20 mouse cellular contexts compared by ENCODE assay signal in genomic region chr6:29981797-29982196, GRCm38 (mm10).
DNase-seq lines count a peak whose midpoint lies in the region; ATAC-seq and TF ChIP-seq lines count a peak whose summit lies in the region.
"Had no signal": no experiment of that assay in that cellular context is flagged by ENCODE, and none has a peak within 500 bp of the region (broad histone marks: within the 10 kb centered on the region; RNA-seq: fewer than 3 reads in every experiment).

No protein-coding gene starts in this region.

- no peak overlapping the region for H3K9ac ChIP-seq in heart, embryonic 12.5 days
- no peak overlapping the region for H3K9ac ChIP-seq in liver, postnatal 0 days (replicated peaks)
- no peak overlapping the region for H3K9ac ChIP-seq in liver, embryonic 11.5 days (ENCODE audit: low read depth, low read length)
- no peak overlapping the region for H3K9ac ChIP-seq in hindbrain, postnatal 0 days (replicated peaks; ENCODE audit: low read length)
- H3K9ac ChIP-seq: embryonic facial prominence, embryonic 12.5 days; forebrain, embryonic 15.5 days; hindbrain, embryonic 15.5 days had no signal

- DNase-seq in heart, adult 11 months, result peak; percentile 11
- no peak for DNase-seq in liver, postnatal 0 days
- DNase-seq in liver, embryonic 11.5 days (ENCODE audit: low spot score), result no peak
- DNase-seq in 416B (ENCODE audit: low read depth), result peak; percentile 37
- DNase-seq in induced T-regulatory cell, adult 2 months (ENCODE audit: low read depth), result peak; percentile 34
- no peak for DNase-seq in hindbrain, postnatal 0 days (ENCODE audit: low spot score)
- DNase-seq: adrenal gland, adult 8-10 months; adrenal gland, postnatal 36 days; cerebellum, adult 2 months; cerebellum, postnatal 10 days; embryo, embryonic 11 days; gastrocnemius, postnatal 36 days; heart, adult 18-20 months; heart, postnatal 36 days had no signal

- H3K27ac ChIP-seq in heart, embryonic 12.5 days (ENCODE audit: poor library complexity, severe bottlenecking), result no peak overlapping the region
- no peak overlapping the region for H3K27ac ChIP-seq in liver, postnatal 0 days (ENCODE audit: low read depth)
- no peak overlapping the region for H3K27ac ChIP-seq in liver, embryonic 11.5 days (ENCODE audit: low read depth, low read length)
- no peak overlapping the region for H3K27ac ChIP-seq in hindbrain, postnatal 0 days
- H3K27ac ChIP-seq: embryonic facial prominence, embryonic 12.5 days; forebrain, embryonic 15.5 days; hindbrain, embryonic 15.5 days had no signal

- no peaks in the 10 kb centered on the region for H3K36me3 ChIP-seq in heart, embryonic 12.5 days
- H3K36me3 ChIP-seq in liver, postnatal 0 days (replicated peaks; ENCODE audit: insufficient read depth, low read length), result no peaks in the 10 kb centered on the region
- no peaks in the 10 kb centered on the region for H3K36me3 ChIP-seq in liver, embryonic 11.5 days (ENCODE audit: control insufficient read depth, insufficient read depth, low read length)
- no peaks in the 10 kb centered on the region for H3K36me3 ChIP-seq in hindbrain, postnatal 0 days (ENCODE audit: insufficient read depth, low read length)
- H3K36me3 ChIP-seq: embryonic facial prominence, embryonic 12.5 days; forebrain, embryonic 15.5 days; hindbrain, embryonic 15.5 days had no signal

- H3K9me3 ChIP-seq in heart, embryonic 12.5 days (replicated peaks), result no peaks in the 10 kb centered on the region
- no peaks in the 10 kb centered on the region for H3K9me3 ChIP-seq in liver, postnatal 0 days (ENCODE audit: low read length)
- no peaks in the 10 kb centered on the region for H3K9me3 ChIP-seq in liver, embryonic 11.5 days (ENCODE audit: control insufficient read depth, low read length)
- H3K9me3 ChIP-seq in hindbrain, postnatal 0 days (ENCODE audit: low read length), result no peaks in the 10 kb centered on the region
- H3K9me3 ChIP-seq: embryonic facial prominence, embryonic 12.5 days; forebrain, embryonic 15.5 days; hindbrain, embryonic 15.5 days had no signal

- 0 out of 2 replicates have a peak, but pooled peaks cover 4% of the 10 kb centered on the region for H3K27me3 ChIP-seq in heart, embryonic 12.5 days (replicated peaks)
- H3K27me3 ChIP-seq in liver, postnatal 0 days (ENCODE audit: insufficient read depth, low read length), result no peaks in the 10 kb centered on the region
- no peaks in the 10 kb centered on the region for H3K27me3 ChIP-seq in liver, embryonic 11.5 days (replicated peaks; ENCODE audit: control insufficient read depth, insufficient read depth, low read length)
- no peaks in the 10 kb centered on the region for H3K27me3 ChIP-seq in hindbrain, postnatal 0 days (ENCODE audit: insufficient read depth, low read length)
- H3K27me3 ChIP-seq: Patski had no signal

- TF ChIP-seq EP300 in liver, postnatal 0 days (IDR thresholded peaks at IDR 0.05; ENCODE audit: low read depth), result no peak

- H3K4me3 ChIP-seq in heart, embryonic 12.5 days, result no peak overlapping the region
- H3K4me3 ChIP-seq in liver, postnatal 0 days (ENCODE audit: low read depth, low read length), result no peak overlapping the region
- no peak overlapping the region for H3K4me3 ChIP-seq in liver, embryonic 11.5 days (ENCODE audit: low read depth, low read length)
- H3K4me3 ChIP-seq in hindbrain, postnatal 0 days (ENCODE audit: low read length), result no peak overlapping the region
- H3K4me3 ChIP-seq: embryonic facial prominence, embryonic 12.5 days; forebrain, embryonic 15.5 days; hindbrain, embryonic 15.5 days had no signal

- H3K4me2 ChIP-seq in heart, embryonic 12.5 days, result no peak overlapping the region
- H3K4me2 ChIP-seq in liver, postnatal 0 days (ENCODE audit: low read depth, low read length), result no peak overlapping the region
- H3K4me2 ChIP-seq in liver, embryonic 11.5 days, result no peak overlapping the region
- H3K4me2 ChIP-seq in hindbrain, postnatal 0 days (ENCODE audit: low read depth, low read length), result no peak overlapping the region
- H3K4me2 ChIP-seq: embryonic facial prominence, embryonic 12.5 days; forebrain, embryonic 15.5 days; heart, embryonic 11.5 days; hindbrain, embryonic 15.5 days had no signal

- no peak for ATAC-seq in heart, embryonic 12.5 days (ENCODE audit: insufficient number of reproducible peaks, low FRiP score)
- no peak for ATAC-seq in liver, postnatal 0 days
- no peak for ATAC-seq in liver, embryonic 11.5 days (replicated peaks; ENCODE audit: low FRiP score)
- no peak for ATAC-seq in hindbrain, postnatal 0 days
- ATAC-seq: forebrain, embryonic 15.5 days; Patski had no signal

- peak; percentile 24 for TF ChIP-seq CTCF in liver, postnatal 0 days (IDR thresholded peaks at IDR 0.05; ENCODE audit: low read depth)
- TF ChIP-seq CTCF in hindbrain, postnatal 0 days (IDR thresholded peaks at IDR 0.05; ENCODE audit: low read depth), result no peak

- H3K4me1 ChIP-seq in heart, embryonic 12.5 days (replicated peaks), result 0 out of 2 replicates have a peak, but pooled peaks cover 6% of the 10 kb centered on the region
- H3K4me1 ChIP-seq in liver, postnatal 0 days (ENCODE audit: insufficient read depth), result peaks cover 16% of the 10 kb centered on the region
- H3K4me1 ChIP-seq in liver, embryonic 11.5 days (replicated peaks; ENCODE audit: control insufficient read depth, insufficient read depth, low read length), result peaks cover 11% of the 10 kb centered on the region
- no peaks in the 10 kb centered on the region for H3K4me1 ChIP-seq in hindbrain, postnatal 0 days (ENCODE audit: insufficient read depth, low read length)

Comparison
In these comparisons a context has a peak if more than half of its experiments do, and no peak if none do; other contexts are left out.
1. DNase-seq: peak in heart, adult 11 months (single experiment), 416B (single experiment) and induced T-regulatory cell, adult 2 months (single experiment); none in liver, postnatal 0 days (single experiment), liver, embryonic 11.5 days (single experiment) and hindbrain, postnatal 0 days (single experiment).